Mouse (Mus musculus): ENCODE measurements at regions not wholly inside any gene's neighbourhood (a gene's known extent, or its start where the extent isn't known, plus 50 kb on each side); places are given as distances from the start of the nearest gene placed in this dataset.
"Not testable (repeated sequence)": the region's sequence is repeated elsewhere in the genome, so short reads cannot be mapped to it uniquely, and the experiment has no call there.

GRCm38 (mm10) chr3:15009747-15010146, 123.7 kb downstream of the Car2 start:
- no peak for ATAC-seq (ENCODE audit: insufficient number of reproducible peaks, insufficient read depth, low FRiP score, low TSS enrichment, low read depth)
- H3K4me2 ChIP-seq: no peak overlapping the region
- no peaks in the 10 kb centered on the region for H3K4me1 ChIP-seq (replicated peaks)
- no peak overlapping the region for H3K9ac ChIP-seq (replicated peaks)
- no peaks in the 10 kb centered on the region for H3K36me3 ChIP-seq
- no peaks in the 10 kb centered on the region for H3K27me3 ChIP-seq
- no peaks in the 10 kb centered on the region for H3K9me3 ChIP-seq
- WGBS: 93% methylated on average over 2 of the region's 2 CpGs
- H3K27ac ChIP-seq: no peak overlapping the region
- H3K4me3 ChIP-seq (replicated peaks): no peak overlapping the region

GRCm38 (mm10) chr3:15016621-15017020, 130.5 kb downstream of the Car2 start:
- Histone ChIP-seq H3K4me2 (no peak overlapping the region), H3K27me3 (no peaks in the 10 kb centered on the region), H3K4me1 (replicated peaks) (no peaks in the 10 kb centered on the region), H3K9ac (replicated peaks) (no peak overlapping the region), H3K36me3 (no peaks in the 10 kb centered on the region), H3K9me3 (no peaks in the 10 kb centered on the region), H3K27ac (no peak overlapping the region), H3K4me3 (replicated peaks) (no peak overlapping the region)
- no peak for ATAC-seq (ENCODE audit: insufficient number of reproducible peaks, insufficient read depth, low FRiP score, low TSS enrichment, low read depth)
- WGBS: 81% methylated on average over 1 of the region's 1 CpGs

GRCm38 (mm10) chr3:15022773-15023172, 136.7 kb downstream of the Car2 start:
- WGBS: 72% methylated on average over 2 of the region's 2 CpGs
- Histone ChIP-seq H3K36me3 (no peaks in the 10 kb centered on the region), H3K27me3 (no peaks in the 10 kb centered on the region), H3K9ac (replicated peaks) (no peak overlapping the region), H3K4me2 (no peak overlapping the region), H3K9me3 (no peaks in the 10 kb centered on the region), H3K4me3 (replicated peaks) (no peak overlapping the region), H3K4me1 (replicated peaks) (no peaks in the 10 kb centered on the region), H3K27ac (no peak overlapping the region)
- ATAC-seq (ENCODE audit: insufficient number of reproducible peaks, insufficient read depth, low FRiP score, low TSS enrichment, low read depth): no peak

- ATAC-seq (ENCODE audit: insufficient number of reproducible peaks, insufficient read depth, low FRiP score, low TSS enrichment, low read depth): no peak
- 86% methylated on average over 7 of the region's 7 CpGs for WGBS
- Histone ChIP-seq H3K4me2 (no peak overlapping the region), H3K9me3 (no peaks in the 10 kb centered on the region), H3K27me3 (no peaks in the 10 kb centered on the region), H3K36me3 (no peaks in the 10 kb centered on the region), H3K4me3 (replicated peaks) (no peak overlapping the region), H3K4me1 (replicated peaks) (no peaks in the 10 kb centered on the region), H3K9ac (replicated peaks) (no peak overlapping the region), H3K27ac (no peak overlapping the region)
These were observed 154.9 kb downstream of the Car2 start for GRCm38 (mm10) chr3:15040866-15041528.

GRCm38 (mm10) chr3:15053968-15054367, 167.9 kb downstream of the Car2 start:
- H3K4me1 ChIP-seq (replicated peaks): no peaks in the 10 kb centered on the region
- no peak overlapping the region for H3K9ac ChIP-seq (replicated peaks)
- H3K9me3 ChIP-seq: 0 out of 2 replicates have a peak, but pooled peaks cover 4% of the 10 kb centered on the region
- 79% methylated on average over 3 of the region's 3 CpGs for WGBS
- H3K27ac ChIP-seq: no peak overlapping the region
- ATAC-seq (ENCODE audit: insufficient number of reproducible peaks, insufficient read depth, low FRiP score, low TSS enrichment, low read depth): no peak
- no peak overlapping the region for H3K4me3 ChIP-seq (replicated peaks)
- no peaks in the 10 kb centered on the region for H3K36me3 ChIP-seq
- H3K4me2 ChIP-seq: no peak overlapping the region
- no peaks in the 10 kb centered on the region for H3K27me3 ChIP-seq

- not testable (repeated sequence) for H3K27me3 ChIP-seq; H3K36me3 ChIP-seq; H3K9ac ChIP-seq (replicated peaks); H3K9me3 ChIP-seq; H3K27ac ChIP-seq; H3K4me2 ChIP-seq; ATAC-seq (ENCODE audit: insufficient number of reproducible peaks, insufficient read depth, low FRiP score, low TSS enrichment, low read depth); H3K4me1 ChIP-seq (replicated peaks); H3K4me3 ChIP-seq (replicated peaks)
- WGBS: 90% methylated on average over 8 of the region's 8 CpGs
These were observed 169.6 kb downstream of the Car2 start for GRCm38 (mm10) chr3:15055516-15056256.

- not testable (repeated sequence) for ATAC-seq (ENCODE audit: insufficient number of reproducible peaks, insufficient read depth, low FRiP score, low TSS enrichment, low read depth); H3K27ac ChIP-seq; H3K27me3 ChIP-seq; H3K4me2 ChIP-seq; H3K4me1 ChIP-seq (replicated peaks); H3K9me3 ChIP-seq; H3K9ac ChIP-seq (replicated peaks); H3K4me3 ChIP-seq (replicated peaks); H3K36me3 ChIP-seq
- 90% methylated on average over 5 of the region's 5 CpGs for WGBS
These were observed 170.9 kb downstream of the Car2 start for GRCm38 (mm10) chr3:15056788-15057585.

- 86% methylated on average over 3 of the region's 3 CpGs for WGBS
These were observed 179.6 kb downstream of the Car2 start for GRCm38 (mm10) chr3:15065681-15066080.

GRCm38 (mm10) chr3:15068256-15068655, 182.2 kb downstream of the Car2 start:
- Histone ChIP-seq H3K4me3 (replicated peaks) (no peak overlapping the region), H3K9ac (replicated peaks) (no peak overlapping the region), H3K36me3 (no peaks in the 10 kb centered on the region), H3K4me2 (no peak overlapping the region), H3K9me3 (no peaks in the 10 kb centered on the region), H3K4me1 (replicated peaks) (no peaks in the 10 kb centered on the region), H3K27me3 (no peaks in the 10 kb centered on the region), H3K27ac (no peak overlapping the region)
- WGBS: 81% methylated on average over 3 of the region's 3 CpGs
- ATAC-seq (ENCODE audit: insufficient number of reproducible peaks, insufficient read depth, low FRiP score, low TSS enrichment, low read depth): no peak

More at GRCm38 (mm10) chr3:15065681-15066080, 179.6 kb downstream of the Car2 start:
- H3K27me3 ChIP-seq: no peaks in the 10 kb centered on the region
- H3K36me3 ChIP-seq: no peaks in the 10 kb centered on the region
- ATAC-seq (ENCODE audit: insufficient number of reproducible peaks, insufficient read depth, low FRiP score, low TSS enrichment, low read depth): no peak
- no peaks in the 10 kb centered on the region for H3K9me3 ChIP-seq
- H3K9ac ChIP-seq (replicated peaks): no peak overlapping the region
- H3K27ac ChIP-seq: no peak overlapping the region
- no peak overlapping the region for H3K4me2 ChIP-seq
- no peaks in the 10 kb centered on the region for H3K4me1 ChIP-seq (replicated peaks)
- no peak overlapping the region for H3K4me3 ChIP-seq (replicated peaks)

- WGBS: 78% methylated on average over 6 of the region's 6 CpGs
- H3K4me2 ChIP-seq: no peak overlapping the region
- no peak for ATAC-seq (ENCODE audit: insufficient number of reproducible peaks, insufficient read depth, low FRiP score, low TSS enrichment, low read depth)
- H3K36me3 ChIP-seq: no peaks in the 10 kb centered on the region
- no peak overlapping the region for H3K4me3 ChIP-seq (replicated peaks)
- no peak overlapping the region for H3K27ac ChIP-seq
- H3K9ac ChIP-seq (replicated peaks): no peak overlapping the region
- no peaks in the 10 kb centered on the region for H3K9me3 ChIP-seq
- no peaks in the 10 kb centered on the region for H3K4me1 ChIP-seq (replicated peaks)
- H3K27me3 ChIP-seq: no peaks in the 10 kb centered on the region
These were observed 185.2 kb downstream of the Car2 start for GRCm38 (mm10) chr3:15071030-15071883.

- no peaks in the 10 kb centered on the region for H3K36me3 ChIP-seq
- no peak overlapping the region for H3K4me3 ChIP-seq (replicated peaks)
- no peaks in the 10 kb centered on the region for H3K4me1 ChIP-seq (replicated peaks)
- no peak overlapping the region for H3K4me2 ChIP-seq
- ATAC-seq (ENCODE audit: insufficient number of reproducible peaks, insufficient read depth, low FRiP score, low TSS enrichment, low read depth): no peak
- no peak overlapping the region for H3K27ac ChIP-seq
- H3K9me3 ChIP-seq: no peaks in the 10 kb centered on the region
- no peaks in the 10 kb centered on the region for H3K27me3 ChIP-seq
- WGBS: 80% methylated on average over 2 of the region's 2 CpGs
- no peak overlapping the region for H3K9ac ChIP-seq (replicated peaks)
These were observed 187.3 kb downstream of the Car2 start for GRCm38 (mm10) chr3:15073405-15073804.
